Mouse (Mus musculus) liver, adult 10 weeks (tissue): ENCODE data around the gene Cux1. TPM values are rescaled to one million over a fixed set of nuclear protein-coding genes. Genes with fewer than 3 reads are reported as not detected.

Experiments used
- polyA plus RNA-seq: library from polyadenylated mRNA; stranded (reverse); fragments of 350-450 nt; fragmentation: Illumina TruSeq; extraction: RNeasy Lipid Tissue Mini Kit (QIAGEN cat#74804); gene quantifications from one replicate; pipeline ENCODE4 v1.2.3, GENCODE M21; 2014; ENCODE audit warnings: low read depth, low replicate concordance

Gene Cux1
- 7.9 TPM for polyA plus RNA-seq

GRCm38 (mm10) chr5:136567176-136568025 is at the start of gene Cux1:
Cux1 (minus strand) TSS chr5:136567490.

GRCm38 (mm10) chr5:136246452-136246838 is 320.8 kb downstream of the Cux1 start, which contains the start of gene Sh2b2:
Sh2b2 (minus strand) TSS chr5:136246556.

GRCm38 (mm10) chr5:136198474-136199391 is 368.6 kb downstream of the Cux1 start, which contains the start of gene Prkrip1:
Prkrip1 (minus strand) TSS chr5:136198963.

Other genes with a start within 250 kb of the Cux1 start
- not detected for gene Myl10, start 125.7 kb upstream of the Cux1 start, polyA plus RNA-seq